Mouse (Mus musculus) lung, embryonic 14.5 days (tissue): ENCODE data around the gene Cul1. TPM values are rescaled to one million over a fixed set of nuclear protein-coding genes. Genes with fewer than 3 reads are reported as not detected.
A peak's percentile ranks its signal among the peaks of the same experiment; 100 is the strongest.

ENCODE experiments used
- ATAC-seq: fragments of 200-750 bp; cut with Nextera tagmentation; 2 replicates; pipeline ENCODE4 v1.8.0; 2017; ENCODE audit warnings: mild to moderate bottlenecking, moderate TSS enrichment, moderate library complexity; ENCODE audit not compliant: insufficient read depth
- DNase-seq: peaks from one replicate; pipeline ENCODE4 v3.0.0-alpha.2; 2015
- H3K27ac ChIP-seq: fragments of 300-500 bp; sonication (generic); 2 replicates; pipeline ENCODE4 v1.5.1; 2014; ENCODE audit warnings: low read depth, mild to moderate bottlenecking, moderate library complexity
- H3K27me3 ChIP-seq: fragments of 300-500 bp; sonication (generic); 2 replicates; pipeline ENCODE4 v1.6.1; 2014; ENCODE audit warnings: low read length, control low read depth; ENCODE audit not compliant: insufficient read depth
- H3K36me3 ChIP-seq: fragments of 300-500 bp; sonication (generic); 2 replicates; pipeline ENCODE4 v1.6.1; 2014; ENCODE audit warnings: control low read depth; ENCODE audit not compliant: insufficient read depth
- H3K4me1 ChIP-seq: fragments of 300-500 bp; sonication (generic); 2 replicates; pipeline ENCODE4 v1.6.1; 2014; ENCODE audit warnings: antibody characterized with exemption, control low read depth; ENCODE audit not compliant: insufficient read depth
- H3K4me2 ChIP-seq: fragments of 300-500 bp; sonication (generic); 2 replicates; pipeline ENCODE4 v1.6.1; 2014; ENCODE audit warnings: mild to moderate bottlenecking
- H3K4me3 ChIP-seq: fragments of 300-500 bp; sonication (generic); 2 replicates; pipeline ENCODE4 v1.5.1; 2014; ENCODE audit warnings: low read depth, low read length
- H3K9ac ChIP-seq: fragments of 300-500 bp; sonication (generic); 2 replicates; pipeline ENCODE4 v1.6.1; 2014
- H3K9me3 ChIP-seq: fragments of 300-500 bp; sonication (generic); 2 replicates; pipeline ENCODE4 v1.6.1; 2016; ENCODE audit warnings: low read depth, low read length, control low read depth
- CTCF ChIP-seq: IDR thresholded peaks from 2 replicates; pipeline ENCODE4 v1.5.1; 2016; ENCODE audit warnings: antibody characterized with exemption, low read depth
- WGBS: fragments of 180-500 bp; shearing (Covaris S2); extraction: QIAGEN DNeasy Blood & Tissue Kit; methylation state at CpG from one replicate; pipeline ENCODE4 v1.1.7; 2014; 5-methylcytosine and 5-hydroxymethylcytosine counted together
- polyA plus RNA-seq: library from polyadenylated mRNA; unstranded; fragments of >200 nt; fragmentation: Nextera tagmentation; extraction: Ambion mirVana; gene quantifications from 2 replicates; pipeline ENCODE4 v1.2.1, GENCODE M21; 2014

Cul1 gene
- polyA plus RNA-seq, 1 experiment from 2014 or later = 155 TPM

DNA sequence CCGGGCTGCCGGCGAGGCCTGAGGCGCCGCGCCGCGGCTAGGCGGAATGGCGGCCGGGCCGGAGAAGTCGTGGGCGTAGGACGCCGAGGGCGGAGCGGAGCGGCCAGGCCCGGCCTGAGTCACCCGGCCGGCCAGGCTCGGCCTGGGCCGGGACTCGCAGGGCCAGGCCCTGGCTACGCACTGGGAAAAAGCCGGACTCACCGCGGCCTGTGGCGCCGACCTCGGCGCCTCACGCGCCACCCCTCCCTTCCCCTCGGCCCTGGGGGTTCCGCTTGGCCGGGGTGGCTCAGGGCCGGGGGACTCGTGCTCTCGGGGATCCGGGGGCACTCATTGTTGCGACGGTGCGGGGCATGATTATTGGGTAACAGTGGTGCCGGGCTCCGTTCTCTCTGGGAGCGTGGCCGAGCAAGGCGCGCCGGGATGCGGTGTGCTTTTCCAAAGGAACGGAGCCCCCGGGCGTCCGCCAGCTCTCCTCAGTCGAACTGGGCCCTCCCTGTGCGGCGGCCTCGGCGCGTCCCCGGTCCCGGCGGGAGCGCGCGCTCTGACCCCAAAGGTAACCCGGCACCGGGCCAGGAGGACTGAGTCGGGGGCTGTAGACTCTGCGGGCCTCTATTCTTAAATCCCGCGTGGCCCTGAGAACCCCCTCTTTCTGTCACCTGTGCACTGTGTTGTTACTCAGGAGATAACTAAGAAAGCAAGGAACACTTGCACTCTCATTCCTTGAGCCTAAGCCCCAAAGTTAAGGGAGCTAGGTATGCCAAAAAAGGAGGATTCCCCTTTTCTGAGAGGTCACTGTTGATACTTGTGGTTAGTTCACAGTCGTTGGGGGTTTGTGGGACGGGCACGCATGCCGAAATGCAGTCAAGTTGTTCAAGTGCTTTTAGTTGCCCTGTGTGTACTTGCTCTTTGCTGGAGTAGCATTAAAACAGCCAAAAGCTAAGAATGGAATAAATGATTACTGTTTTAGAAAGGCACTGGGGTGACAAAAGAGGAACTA is 1.7 kb downstream of the Cul1 start:
- Histone ChIP-seq H3K4me2 (peak overlapping the region; percentile 77), H3K9ac (peak overlapping the region; percentile 99), H3K4me1 (no peaks in the 10 kb centered on the region), H3K27me3 (no peaks in the 10 kb centered on the region), H3K9me3 (no peaks in the 10 kb centered on the region), H3K27ac (peak overlapping the region; percentile 99), H3K36me3 (no peaks in the 10 kb centered on the region), H3K4me3 (peak overlapping the region; percentile 96)
- DNase-seq (peak; percentile 77), ATAC-seq (peak; percentile 81)
- under 1% methylated on average over 79 of the region's 79 CpGs for WGBS
- no peak for TF ChIP-seq CTCF

DNA sequence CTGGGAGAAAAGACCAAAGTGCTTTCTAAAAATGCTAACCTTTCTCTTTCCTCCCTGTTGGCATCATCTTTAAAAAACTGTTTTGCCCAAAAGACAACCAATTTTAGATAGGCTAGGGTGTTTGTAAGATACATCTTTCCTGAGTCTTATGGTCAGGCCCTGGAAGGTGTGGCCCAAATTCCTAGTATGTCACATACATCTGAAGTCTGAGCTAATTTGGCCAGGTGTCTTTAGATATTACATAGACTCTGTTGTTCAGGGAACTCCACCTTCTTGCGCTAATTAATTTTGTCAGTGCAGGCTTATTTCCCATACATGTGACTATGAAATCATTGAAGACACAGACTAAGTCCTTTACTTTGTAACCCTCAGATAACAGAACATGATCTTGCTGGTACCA is 2.6 kb downstream of the Cul1 start:
- no peaks in the 10 kb centered on the region for H3K27me3 ChIP-seq
- 93% methylated on average over 1 of the region's 1 CpGs for WGBS
- no peak overlapping the region for H3K27ac ChIP-seq
- H3K9ac ChIP-seq = peak overlapping the region; percentile 99
- ATAC-seq (no peak), DNase-seq (no peak)
- no peaks in the 10 kb centered on the region for H3K36me3 ChIP-seq
- peak overlapping the region; percentile 96 for H3K4me3 ChIP-seq
- H3K9me3 ChIP-seq = no peaks in the 10 kb centered on the region
- H3K4me2 ChIP-seq = peak overlapping the region; percentile 77
- no peaks in the 10 kb centered on the region for H3K4me1 ChIP-seq
- no peak for TF ChIP-seq CTCF

DNA sequence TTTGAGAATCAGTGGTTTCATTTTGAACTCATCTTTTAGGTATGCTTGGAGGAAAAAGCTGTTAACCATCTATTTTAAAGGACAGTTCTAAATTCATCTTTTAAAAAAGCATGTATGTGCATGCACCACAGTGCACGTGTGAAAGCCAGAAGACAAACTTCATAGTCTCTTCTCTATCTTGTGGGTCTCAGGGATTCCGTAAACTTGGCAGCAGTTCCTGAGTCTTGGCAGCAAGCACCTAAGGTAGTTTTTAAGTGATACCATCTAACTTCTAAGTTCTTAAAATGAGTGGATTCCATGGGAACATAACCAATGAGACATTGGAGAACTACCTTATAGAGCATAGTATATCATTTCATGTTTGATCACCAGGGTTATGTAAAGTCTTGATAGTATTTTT is 3.7 kb downstream of the Cul1 start:
- Histone ChIP-seq H3K36me3 (no peaks in the 10 kb centered on the region), H3K4me1 (no peaks in the 10 kb centered on the region), H3K9ac (no peak overlapping the region), H3K9me3 (no peaks in the 10 kb centered on the region), H3K27me3 (no peaks in the 10 kb centered on the region), H3K4me2 (no peak overlapping the region; the same call in 1 of the 2 replicates), H3K4me3 (no peak overlapping the region), H3K27ac (no peak overlapping the region)
- 51% methylated on average over 2 of the region's 2 CpGs for WGBS
- ATAC-seq (no peak), DNase-seq (no peak)
- no peak for TF ChIP-seq CTCF

DNA sequence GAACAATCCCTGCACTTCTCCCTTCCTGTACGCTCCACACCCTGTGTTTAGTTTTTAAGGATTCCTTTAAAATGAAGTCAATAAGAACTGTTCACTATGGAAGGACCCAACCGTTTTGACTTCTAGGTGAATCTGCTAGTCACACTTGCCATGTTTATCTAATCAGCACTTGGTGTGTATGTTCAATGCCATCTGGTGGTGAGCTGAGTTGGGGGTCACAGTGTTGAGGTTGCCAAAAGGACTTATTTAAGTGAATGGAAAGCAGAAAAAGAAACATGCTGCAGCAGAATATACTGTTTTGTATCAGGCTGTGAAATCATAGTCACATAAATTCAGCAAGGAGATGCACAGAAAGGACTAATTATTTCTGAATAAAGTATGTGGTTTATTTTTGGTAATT is 12.2 kb downstream of the Cul1 start:
- Histone ChIP-seq H3K4me2 (no peak overlapping the region), H3K4me1 (no peaks in the 10 kb centered on the region), H3K27ac (no peak overlapping the region), H3K27me3 (no peaks in the 10 kb centered on the region), H3K9me3 (peaks cover 4% of the 10 kb centered on the region; the same call in 1 of the 2 replicates), H3K36me3 (no peaks in the 10 kb centered on the region), H3K9ac (no peak overlapping the region), H3K4me3 (no peak overlapping the region)
- 31% methylated on average over 2 of the region's 2 CpGs for WGBS
- DNase-seq (peak; percentile 43), ATAC-seq (no peak)
- TF ChIP-seq CTCF = peak; percentile 27; the same call in 1 of the 2 replicates

DNA sequence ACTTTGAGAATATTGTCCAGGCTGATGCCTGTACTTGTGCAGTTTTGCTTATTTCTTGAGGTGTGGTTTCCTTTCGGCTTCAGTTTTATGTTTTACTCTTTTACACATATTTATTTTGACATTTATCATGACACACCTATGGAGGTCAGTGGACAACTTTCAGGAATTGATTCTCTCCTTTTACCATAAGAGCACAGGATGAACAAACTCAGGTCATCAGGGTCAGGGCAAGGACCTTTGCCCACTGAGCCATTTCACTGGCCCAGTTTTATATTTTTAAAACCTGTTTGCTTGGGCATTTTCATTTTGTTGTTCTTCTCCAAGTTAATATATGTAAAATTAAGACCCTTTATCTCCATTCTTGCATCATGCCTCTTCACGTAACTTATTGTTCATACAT is 13.3 kb downstream of the Cul1 start:
- H3K9ac ChIP-seq = no peak overlapping the region
- TF ChIP-seq CTCF = no peak
- DNase-seq (no peak), ATAC-seq (no peak)
- H3K9me3 ChIP-seq = peaks cover 4% of the 10 kb centered on the region; the same call in 1 of the 2 replicates
- H3K27ac ChIP-seq = no peak overlapping the region
- H3K36me3 ChIP-seq = no peaks in the 10 kb centered on the region
- no peak overlapping the region for H3K4me3 ChIP-seq
- H3K4me2 ChIP-seq = no peak overlapping the region
- 85% methylated on average over 2 of the region's 2 CpGs for WGBS
- no peaks in the 10 kb centered on the region for H3K27me3 ChIP-seq
- H3K4me1 ChIP-seq = no peaks in the 10 kb centered on the region

DNA sequence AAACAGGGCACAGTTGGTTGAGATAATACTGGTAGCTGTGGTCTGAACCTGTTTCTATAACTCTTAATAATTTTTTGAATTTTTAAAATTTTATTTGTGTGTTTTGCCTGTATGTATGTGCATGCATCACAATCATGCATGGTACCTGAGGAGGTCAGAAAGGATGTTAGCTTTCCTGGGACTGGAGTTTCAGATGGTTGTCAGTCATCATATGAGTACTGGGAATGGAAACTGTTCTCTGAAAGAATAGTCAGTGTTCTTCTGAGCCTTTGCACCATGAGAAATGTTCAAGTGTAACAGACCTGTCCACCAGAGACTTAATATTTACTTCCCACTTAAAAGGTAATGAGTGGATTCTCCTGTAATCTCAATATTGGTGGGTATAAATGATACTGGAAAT is 13.9 kb downstream of the Cul1 start:
- H3K9me3 ChIP-seq = peaks cover 4% of the 10 kb centered on the region; the same call in 1 of the 2 replicates
- H3K4me3 ChIP-seq = no peak overlapping the region
- no peaks in the 10 kb centered on the region for H3K4me1 ChIP-seq
- no peaks in the 10 kb centered on the region for H3K36me3 ChIP-seq
- no peak overlapping the region for H3K4me2 ChIP-seq
- no peak for ATAC-seq
- no peak for TF ChIP-seq CTCF
- no peaks in the 10 kb centered on the region for H3K27me3 ChIP-seq
- H3K27ac ChIP-seq = no peak overlapping the region
- no peak overlapping the region for H3K9ac ChIP-seq
- no peak for DNase-seq

DNA sequence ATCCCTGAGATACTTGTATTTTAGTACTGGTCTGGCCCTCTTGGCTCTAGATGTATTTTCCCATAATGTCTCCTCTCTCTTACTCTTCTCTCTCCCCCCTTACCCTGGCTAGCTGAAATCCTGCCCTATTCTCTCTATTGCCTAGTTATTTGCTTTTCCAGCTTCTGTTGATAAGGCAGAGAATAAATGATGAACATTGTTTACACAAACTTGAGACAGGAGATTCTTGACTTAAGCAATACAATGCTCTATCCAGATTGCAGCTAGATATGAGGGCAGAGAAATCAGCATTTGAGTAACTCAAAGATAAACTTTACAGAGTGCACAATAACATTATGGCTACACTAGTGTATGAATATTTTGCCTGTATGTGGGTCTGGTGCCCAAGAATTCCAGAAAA is 16.6 kb downstream of the Cul1 start:
- no peak for DNase-seq
- no peak for TF ChIP-seq CTCF
- Histone ChIP-seq H3K27me3 (no peaks in the 10 kb centered on the region), H3K36me3 (no peaks in the 10 kb centered on the region), H3K9me3 (peaks cover 4% of the 10 kb centered on the region; the same call in 1 of the 2 replicates), H3K9ac (no peak overlapping the region), H3K4me3 (no peak overlapping the region), H3K4me2 (no peak overlapping the region), H3K4me1 (no peaks in the 10 kb centered on the region), H3K27ac (no peak overlapping the region)
- ATAC-seq = no peak
